12 mouse cellular contexts compared by ENCODE assay signal in genomic region chr2:96508991-96509390, GRCm38 (mm10).
"Had no signal": no experiment of that assay in that cellular context is flagged by ENCODE, and none has a peak within 500 bp of the region (broad histone marks: within the 10 kb centered on the region; RNA-seq: fewer than 3 reads in every experiment).

No protein-coding gene starts in this region.

- DNase-seq: kidney, adult 11 months; kidney, adult 8-10 months; kidney, postnatal 10 days; kidney, postnatal 36 days; layer of hippocampus, postnatal 36 days; liver, embryonic 13.5 days; lung, adult 2 months; spleen, adult 18-20 months; thymus, adult 18-20 months; thymus, postnatal 36 days had no signal

- ATAC-seq: intestine, embryonic 15.5 days; midbrain, embryonic 15.5 days had no signal
